Mouse (Mus musculus) adrenal gland, postnatal 25 days (tissue): Measurements from ENCODE around the gene Glis2. TPM values are rescaled to one million over a fixed set of nuclear protein-coding genes. Genes with fewer than 3 reads are reported as not detected.

Experiments
- DNase-seq: peaks from one replicate; pipeline ENCODE4 v3.0.0; 2021; ENCODE audit warnings: mixed read lengths
- total RNA-seq: library from RNA; stranded (reverse); gene quantifications from 2 replicates; pipeline ENCODE4 v1.2.3, GENCODE M21; 2021

Glis2 gene
- total RNA-seq, 1 experiment from 2014 or later: 23.0 TPM

- DNase-seq: no peak
These were observed 10.7 kb upstream of the Glis2 start for GRCm38 (mm10) chr16:4583807-4584206.

- DNase-seq: no peak
These were observed 10.1 kb upstream of the Glis2 start for GRCm38 (mm10) chr16:4584438-4584837.

DNA sequence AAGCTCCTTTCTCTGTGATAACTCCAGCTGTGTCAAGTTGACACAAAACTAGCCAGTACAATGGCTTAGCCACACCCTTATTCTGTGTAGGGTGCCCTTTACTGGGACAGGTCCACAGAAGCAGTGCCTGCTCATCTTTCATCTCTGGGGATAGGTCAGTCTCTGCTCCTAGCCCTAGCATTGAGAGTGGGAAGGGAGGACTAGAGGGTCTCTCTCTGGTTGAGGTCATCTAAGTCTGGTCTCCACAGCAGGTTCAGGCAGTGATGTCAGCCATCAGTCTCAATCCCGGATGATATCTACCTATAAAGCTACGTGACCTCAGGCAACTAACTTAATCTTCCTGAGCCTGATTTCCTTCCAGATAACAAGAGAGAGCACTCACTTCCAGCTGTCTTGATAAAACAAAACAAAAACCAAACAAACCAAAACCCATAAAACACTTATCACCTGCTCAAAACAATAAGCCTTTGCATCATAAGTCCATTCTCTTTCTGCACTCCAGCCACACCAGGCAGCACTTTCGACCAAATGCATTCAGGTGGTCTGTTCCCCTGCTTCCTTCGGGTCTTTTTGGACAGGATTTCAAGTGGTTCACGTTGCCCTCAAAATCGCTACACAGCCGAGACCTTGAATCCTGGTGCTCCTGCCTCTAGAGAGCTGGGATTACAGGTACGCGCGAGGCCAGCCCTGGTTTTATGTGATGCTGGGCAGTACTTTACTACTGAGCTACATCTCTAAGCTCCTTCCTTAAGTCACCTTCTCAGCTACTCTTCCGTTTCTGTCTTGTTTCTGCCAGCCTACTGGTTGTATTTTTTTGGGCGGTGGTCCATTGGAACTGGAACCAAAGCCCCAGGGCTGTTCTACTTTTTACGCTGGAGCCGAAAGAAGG, 8.6 kb upstream of the Glis2 start:
- DNase-seq: no peak

- DNase-seq: peak; percentile 98
These were observed 7.9 kb upstream of the Glis2 start for GRCm38 (mm10) chr16:4586531-4587123.

DNA sequence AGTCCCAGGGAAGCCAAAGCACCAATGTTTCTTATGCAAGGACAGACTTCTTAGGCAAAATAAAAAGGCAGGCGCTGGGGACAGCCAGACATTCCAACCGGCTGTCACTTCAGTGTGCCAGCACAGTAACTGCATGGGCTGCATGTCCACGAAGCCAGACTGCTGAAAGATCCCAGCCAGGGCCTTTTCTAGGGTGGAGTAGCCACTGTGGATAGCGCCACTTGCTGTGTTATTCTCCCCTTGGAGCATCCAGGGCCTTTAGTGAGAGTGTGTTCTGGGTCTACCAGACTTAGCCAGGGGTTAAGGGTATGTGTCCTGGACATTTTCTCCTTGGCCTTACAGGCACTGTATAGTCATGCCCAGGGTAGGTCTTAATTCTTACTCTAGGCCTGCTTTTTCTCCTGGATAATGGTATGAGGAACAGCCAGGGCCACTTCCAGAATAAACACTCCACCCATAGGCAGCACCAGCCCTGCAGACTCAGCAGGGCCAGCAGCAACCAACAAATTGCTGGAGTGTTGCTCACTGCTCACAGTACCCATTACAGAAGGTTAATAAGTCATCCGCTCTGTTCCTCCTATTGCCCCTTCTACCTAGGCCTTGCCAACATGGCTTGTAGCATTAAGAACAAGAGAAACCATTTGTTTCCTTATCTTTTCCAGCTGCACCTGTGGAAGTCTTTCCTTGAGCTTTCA, 6.8 kb upstream of the Glis2 start:
- no peak for DNase-seq

- DNase-seq: no peak
These were observed 4.3 kb upstream of the Glis2 start for GRCm38 (mm10) chr16:4590236-4590635.

GRCm38 (mm10) chr16:4592909-4593875, 1.3 kb upstream of the Glis2 start:
- DNase-seq: peak; percentile 46

DNA sequence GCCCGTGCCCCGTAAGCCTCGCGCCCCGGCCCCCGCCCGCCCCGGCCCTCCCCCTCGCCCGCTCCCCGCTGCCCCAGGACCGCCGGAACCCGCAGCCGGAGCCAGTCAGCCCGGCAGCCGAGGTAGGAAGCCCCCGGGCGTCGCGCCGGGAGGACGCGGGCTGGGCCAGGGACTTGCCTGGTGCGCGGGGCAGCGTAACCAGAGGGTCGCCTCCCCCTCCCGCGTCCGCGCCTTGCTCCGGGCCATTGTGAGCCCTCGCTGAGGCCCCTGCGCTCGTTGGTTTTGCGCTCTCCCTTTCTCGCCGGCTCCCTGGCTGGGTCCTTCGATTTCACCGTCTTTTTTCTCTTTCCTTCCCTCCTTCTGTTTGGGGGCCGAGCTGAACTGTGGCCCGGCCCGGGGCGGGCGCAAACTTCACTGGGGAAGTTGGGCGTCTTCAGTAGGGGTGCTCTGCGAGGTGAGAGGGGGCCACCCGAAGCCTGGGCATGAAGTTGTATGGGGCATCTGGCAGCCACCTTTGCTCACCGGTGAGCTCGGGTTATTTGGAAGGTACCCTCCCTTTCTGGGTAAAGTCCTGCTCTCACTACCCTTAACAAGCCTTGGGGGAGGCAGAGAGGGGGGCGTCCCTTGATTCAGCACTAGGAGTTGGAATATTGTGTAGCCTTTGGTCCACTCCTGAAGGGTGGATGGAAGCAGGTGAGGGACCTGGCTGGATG, 457 bp downstream of the Glis2 start:
- DNase-seq: no peak

GRCm38 (mm10) chr16:4595527-4595963, 1.0 kb downstream of the Glis2 start:
- peak; percentile 52 for DNase-seq

- DNase-seq: no peak
These were observed 1.7 kb downstream of the Glis2 start for GRCm38 (mm10) chr16:4596141-4596728.

- no peak for DNase-seq
These were observed 2.3 kb downstream of the Glis2 start for GRCm38 (mm10) chr16:4596836-4597235.

GRCm38 (mm10) chr16:4597296-4597695, 2.8 kb downstream of the Glis2 start:
- DNase-seq: no peak

- no peak for DNase-seq
These were observed 3.5 kb downstream of the Glis2 start for GRCm38 (mm10) chr16:4598041-4598440.

DNA sequence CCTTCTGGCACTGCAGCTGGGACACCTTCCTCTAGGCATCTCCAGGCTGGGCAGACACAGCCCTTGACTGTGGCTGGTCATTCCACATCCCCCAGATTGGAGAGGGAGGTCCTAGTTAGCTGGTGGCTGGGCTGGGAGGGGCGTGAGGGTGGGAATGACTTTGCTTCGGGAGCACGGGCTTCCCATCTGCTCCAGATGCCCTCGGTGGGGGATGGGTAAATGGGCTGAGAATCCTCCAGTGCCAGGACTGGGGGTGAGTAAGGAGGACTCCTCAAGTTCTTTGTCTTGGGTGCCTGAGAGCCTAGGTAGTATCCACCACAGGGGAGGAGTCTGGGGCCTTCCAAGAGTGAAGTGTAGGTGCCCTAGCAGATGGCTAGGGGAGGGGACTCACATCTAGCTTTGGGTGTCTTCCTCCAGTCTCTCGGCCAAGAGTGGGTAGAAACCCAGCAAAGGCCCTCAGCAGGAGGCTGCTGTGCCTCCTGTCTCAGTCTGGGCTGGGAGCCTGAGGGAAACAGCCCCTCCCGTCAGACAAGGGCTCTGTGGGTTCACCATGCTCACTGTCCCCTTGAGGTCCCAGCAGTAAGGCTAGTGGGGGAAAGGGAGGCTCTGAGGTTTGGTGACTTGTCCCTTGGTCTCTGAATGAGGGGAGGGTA, 4.5 kb downstream of the Glis2 start:
- DNase-seq: no peak

DNA sequence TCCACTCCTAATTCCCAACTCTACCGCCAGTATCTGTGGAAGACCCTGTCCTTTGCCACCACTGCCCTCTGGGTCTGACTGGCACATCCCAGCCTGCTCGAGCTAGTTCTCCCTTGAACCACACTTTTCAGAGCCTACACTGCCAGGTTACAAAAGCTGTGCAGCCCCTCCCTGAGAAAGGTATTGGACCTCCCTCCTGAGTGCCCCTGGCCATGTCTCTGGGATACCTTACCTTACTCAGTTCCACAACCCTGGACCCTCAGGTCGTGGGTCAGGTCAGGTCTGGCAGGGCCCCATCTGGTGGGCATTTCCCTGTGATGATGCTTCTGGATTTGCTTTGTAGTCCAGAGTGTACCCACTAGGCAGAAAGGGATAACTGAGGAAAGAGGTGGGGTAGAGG, 5.1 kb downstream of the Glis2 start:
- DNase-seq: no peak

GRCm38 (mm10) chr16:4600701-4601310, 6.3 kb downstream of the Glis2 start:
- no peak for DNase-seq

DNA sequence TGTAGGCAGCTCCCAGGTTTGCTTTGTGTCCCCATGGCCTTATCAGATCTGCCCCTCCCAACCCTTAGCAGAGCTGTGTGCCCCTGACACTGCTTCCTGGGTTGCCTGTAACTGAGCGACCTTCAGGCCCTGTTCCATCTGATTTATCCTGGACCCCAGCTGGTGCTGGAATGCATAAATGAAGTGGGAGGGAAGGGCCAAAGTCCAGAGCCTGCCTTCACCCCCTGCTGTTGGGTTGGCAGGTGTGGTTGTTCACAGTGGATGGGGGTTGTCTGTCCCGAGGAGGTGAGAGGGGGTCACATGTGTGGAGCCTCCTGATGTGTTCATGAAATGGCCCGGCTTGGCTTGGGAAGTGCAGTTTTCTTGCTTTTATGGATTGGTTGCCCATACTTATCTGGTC, 7.7 kb downstream of the Glis2 start:
- no peak for DNase-seq

DNA sequence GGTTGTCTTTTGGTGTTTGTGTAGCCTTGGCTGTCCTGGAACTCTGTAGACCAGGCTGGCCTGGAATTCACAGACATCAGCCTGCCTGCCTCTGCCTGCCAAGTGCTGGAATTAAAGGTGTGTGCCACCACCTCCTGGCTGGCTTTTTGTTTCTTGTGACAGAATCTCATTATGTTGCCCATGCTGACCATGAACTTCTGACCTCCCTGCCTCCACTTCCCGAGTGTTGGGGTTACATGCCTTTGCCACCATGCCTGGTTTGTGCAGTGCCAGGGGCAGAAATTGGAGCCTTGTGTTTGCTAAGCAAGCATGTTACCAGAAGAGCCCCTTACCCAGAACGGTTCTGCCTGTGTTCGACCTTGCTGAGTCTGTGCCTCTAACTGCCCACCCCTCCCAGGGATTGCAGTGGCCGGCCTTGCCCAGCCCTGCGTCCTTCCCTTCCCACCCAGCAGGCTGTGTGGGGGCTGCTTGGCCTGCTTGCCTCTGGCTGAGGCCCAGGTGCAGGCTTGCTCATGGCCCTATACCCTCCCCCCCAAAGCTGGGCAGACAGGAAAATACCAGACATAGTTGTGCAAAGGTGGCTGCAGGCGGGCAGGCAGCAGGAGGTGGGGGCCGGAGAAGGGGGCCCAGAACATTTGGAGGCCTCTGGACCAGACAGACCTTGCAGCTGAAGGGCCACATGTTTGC, 8.4 kb downstream of the Glis2 start:
- peak; percentile 26 for DNase-seq

DNA sequence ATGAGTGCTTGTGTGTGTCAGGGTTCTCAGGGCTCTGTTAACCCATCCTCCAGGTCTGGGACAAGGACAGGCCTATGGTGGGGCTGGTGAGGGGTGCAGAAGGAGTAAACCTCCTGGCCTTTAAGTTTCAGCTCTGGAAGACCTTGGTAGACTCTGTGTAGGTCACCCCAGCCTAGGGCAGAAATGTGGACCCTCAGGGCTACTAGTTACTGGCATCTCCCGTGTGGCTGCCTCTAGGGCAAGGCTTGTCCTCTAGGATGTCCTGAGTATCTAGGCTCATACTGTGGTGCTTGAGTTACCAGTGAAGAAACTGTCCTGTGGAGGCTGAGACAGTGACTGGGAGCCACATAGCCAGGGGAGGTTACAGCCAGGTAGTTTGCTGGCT, 8.9 kb downstream of the Glis2 start:
- DNase-seq: no peak
